Mouse (Mus musculus): Measurements from ENCODE around the gene Flywch1. TPM values are rescaled to one million over a fixed set of nuclear protein-coding genes. Genes with fewer than 3 reads are reported as not detected.

Flywch1 gene
- total RNA-seq, 1 experiment from 2014 or later: 33.8 TPM

GRCm38 (mm10) chr17:23725477-23725876, 45.9 kb downstream of the Flywch1 start:
- no peak for ATAC-seq (replicated peaks; ENCODE audit: low read depth, poor library complexity, severe bottlenecking)

- no peak for ATAC-seq (replicated peaks; ENCODE audit: low read depth, poor library complexity, severe bottlenecking)
Measured at GRCm38 (mm10) chr17:23722376-23723125, 48.9 kb downstream of the Flywch1 start, which contains the start of gene 1520401A03Rik. Gene 1520401A03Rik, minus strand, starts transcription at chr17:23722783.

- ATAC-seq (replicated peaks; ENCODE audit: low read depth, poor library complexity, severe bottlenecking): no peak
Measured at GRCm38 (mm10) chr17:23721886-23722285, 49.5 kb downstream of the Flywch1 start.

GRCm38 (mm10) chr17:23719455-23719854, 51.9 kb downstream of the Flywch1 start:
- ATAC-seq (replicated peaks; ENCODE audit: low read depth, poor library complexity, severe bottlenecking): 0 out of 2 replicates have a peak, but pooled peaks have one; percentile 15

GRCm38 (mm10) chr17:23717003-23717402, 54.4 kb downstream of the Flywch1 start:
- ATAC-seq (replicated peaks; ENCODE audit: low read depth, poor library complexity, severe bottlenecking): no peak

- ATAC-seq (replicated peaks; ENCODE audit: low read depth, poor library complexity, severe bottlenecking): peak; percentile 90
Measured at GRCm38 (mm10) chr17:23706212-23706611, 65.2 kb downstream of the Flywch1 start.

GRCm38 (mm10) chr17:23705525-23706104, 65.8 kb downstream of the Flywch1 start:
- no peak for ATAC-seq (replicated peaks; ENCODE audit: low read depth, poor library complexity, severe bottlenecking)

- no peak for ATAC-seq (replicated peaks; ENCODE audit: low read depth, poor library complexity, severe bottlenecking)
Measured at GRCm38 (mm10) chr17:23704741-23705140, 66.7 kb downstream of the Flywch1 start.

- ATAC-seq (replicated peaks; ENCODE audit: low read depth, poor library complexity, severe bottlenecking): no peak
Measured at GRCm38 (mm10) chr17:23703301-23703700, 68.1 kb downstream of the Flywch1 start.

Other genes with a start within 250 kb of the Flywch1 start
- gene Zfp213, start 207.4 kb downstream of the Flywch1 start, total RNA-seq (2017): 8.9 and 10.1 TPM in 2 replicates
- gene Zfp13, start 172.1 kb downstream of the Flywch1 start, total RNA-seq (2017): 0.14 and 1.8 TPM in 2 replicates
- gene Zscan10, start 170.7 kb downstream of the Flywch1 start, total RNA-seq (2017): not detected in 2 replicates
- gene Mmp25, start 126.3 kb downstream of the Flywch1 start, total RNA-seq (2017): 0.24 TPM in 1 of 2 replicates, not detected in the other
- not detected in 2 replicates for gene Bicdl2, start 111.1 kb downstream of the Flywch1 start, total RNA-seq (2017)
- 19.2 and 26.9 TPM in 2 replicates for gene Hcfc1r1, start 98.0 kb downstream of the Flywch1 start, total RNA-seq (2017)
- 44.6 and 55.5 TPM in 2 replicates for gene Thoc6, start 97.7 kb downstream of the Flywch1 start, total RNA-seq (2017)
- gene Tnfrsf12a, start 94.1 kb downstream of the Flywch1 start, total RNA-seq (2017): 10.1 and 13.2 TPM in 2 replicates
- 1.3 TPM in 1 of 2 replicates, not detected in the other for gene Cldn6, start 92.4 kb downstream of the Flywch1 start, total RNA-seq (2017)
- not detected in 2 replicates for gene Cldn9, start 87.6 kb downstream of the Flywch1 start, total RNA-seq (2017)
- gene 1520401A03Rik, start 48.8 kb downstream of the Flywch1 start, total RNA-seq (2017): not detected in 2 replicates
- gene Pkmyt1, start 45.3 kb downstream of the Flywch1 start, total RNA-seq (2017): 14.3 and 28.1 TPM in 2 replicates
- gene Paqr4, start 30.7 kb downstream of the Flywch1 start, total RNA-seq (2017): 4.4 and 5.3 TPM in 2 replicates
- not detected in 2 replicates for gene Kremen2, start 25.8 kb downstream of the Flywch1 start, total RNA-seq (2017)
- 0.46 and 4.6 TPM in 2 replicates for gene Flywch2, start 14.5 kb upstream of the Flywch1 start, total RNA-seq (2017)
- 234 and 239 TPM in 2 replicates for gene Srrm2, start 18.9 kb upstream of the Flywch1 start, total RNA-seq (2017)
- 96.2 and 130 TPM in 2 replicates for gene Elob, start 57.5 kb upstream of the Flywch1 start, total RNA-seq (2017)
- gene Prss33, start 64.5 kb upstream of the Flywch1 start, total RNA-seq (2017): not detected in 2 replicates
- gene Prss32, start 72.3 kb upstream of the Flywch1 start, total RNA-seq (2017): not detected in 2 replicates
- gene Prss41, start 72.6 kb upstream of the Flywch1 start, total RNA-seq (2017): not detected in 2 replicates
- gene Prss21, start 96.5 kb upstream of the Flywch1 start, total RNA-seq (2017): not detected in 2 replicates
- not detected in 2 replicates for gene Dcpp1, start 109.3 kb upstream of the Flywch1 start, total RNA-seq (2017)
- gene Dcpp2, start 109.3 kb upstream of the Flywch1 start, total RNA-seq (2017): not detected in 2 replicates
- not detected in 2 replicates for gene Dcpp3, start 145.9 kb upstream of the Flywch1 start, total RNA-seq (2017)
- gene Sbp, start 170.1 kb upstream of the Flywch1 start, total RNA-seq (2017): not detected in 2 replicates
- gene Sbpl, start 183.7 kb upstream of the Flywch1 start, total RNA-seq (2017): not detected in 2 replicates
- not detected in 2 replicates for gene Prss30, start 209.0 kb upstream of the Flywch1 start, total RNA-seq (2017)
- not detected in 2 replicates for gene Prss22, start 226.5 kb upstream of the Flywch1 start, total RNA-seq (2017)